Mouse (Mus musculus): ENCODE data around the gene Olfr157. TPM values are rescaled to one million over a fixed set of nuclear protein-coding genes. Genes with fewer than 3 reads are reported as not detected.
"Not testable (repeated sequence)": the region's sequence is repeated elsewhere in the genome, so short reads cannot be mapped to it uniquely, and the experiment has no call there.

Gene Olfr157
- total RNA-seq, 4 experiments from 2014 or later: not detected

- DNase-seq: not testable (repeated sequence)
Measured at GRCm38 (mm10) chr4:43795844-43796243, 44.2 kb downstream of the Olfr157 start.

DNA sequence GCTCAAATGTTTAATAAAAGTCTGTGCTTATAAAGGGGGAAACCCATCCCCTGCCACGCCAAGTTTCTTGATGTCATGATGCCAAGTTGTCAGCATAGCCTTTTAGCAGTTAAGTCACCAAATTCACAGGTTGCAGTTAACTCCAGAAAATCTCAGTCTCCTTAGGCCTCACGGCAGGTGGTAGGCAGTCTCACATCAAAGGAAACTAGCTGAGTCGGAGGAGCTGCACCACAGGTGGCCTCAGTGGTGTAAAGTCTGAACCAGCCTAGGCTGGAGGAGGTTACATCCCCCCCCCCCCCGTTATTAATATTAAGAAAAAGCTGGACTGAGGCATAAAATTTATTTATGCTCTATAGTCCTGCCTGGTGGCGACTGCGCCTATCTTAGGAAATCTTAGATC, 44.7 kb downstream of the Olfr157 start:
- no peak for DNase-seq

Other genes with a start within 250 kb of the Olfr157 start
- 10 to 100 TPM; 29.6 to 78.6 (median 54.0) TPM for gene Npr2, start 208.3 kb downstream of the Olfr157 start, total RNA-seq (2022)
- 1 to 10 TPM in 3 of 4 experiments, under 1 TPM in 1; 0.58 to 2.3 (median 1.4) TPM for gene Spag8, start 186.6 kb downstream of the Olfr157 start, total RNA-seq (2022)
- gene Hint2, start 183.7 kb downstream of the Olfr157 start, total RNA-seq (2022): 100 to 1,000 TPM in 1 of 4 experiments, 10 to 100 TPM in 3; 80.8 to 112 (median 97.8) TPM
- 10 to 100 TPM in 2 of 4 experiments, 1 to 10 TPM in 2; 6.0 to 10.9 (median 8.3) TPM for gene Tmem8b, start 171.2 kb downstream of the Olfr157 start, total RNA-seq (2022)
- gene Fam221b, start 171.1 kb downstream of the Olfr157 start, total RNA-seq (2022): under 1 TPM; 0.14 to 0.67 (median 0.41) TPM
- not detected for gene Olfr70, start 139.4 kb downstream of the Olfr157 start, total RNA-seq (2022)
- gene Olfr71, start 129.9 kb downstream of the Olfr157 start, total RNA-seq (2022): not detected
- gene Hrct1, start 113.0 kb downstream of the Olfr157 start, total RNA-seq (2022): 1 to 10 TPM; 1.4 to 4.8 (median 2.6) TPM
- gene Spaar, start 110.2 kb downstream of the Olfr157 start, total RNA-seq (2022): 1 to 10 TPM; 1.6 to 2.3 (median 1.9) TPM
- gene Olfr159, start 69.2 kb downstream of the Olfr157 start, total RNA-seq (2022): not detected
- not detected for gene Olfr156, start 16.3 kb downstream of the Olfr157 start, total RNA-seq (2022)
- not detected for gene Olfr155, start 11.4 kb upstream of the Olfr157 start, total RNA-seq (2022)
- gene Reck, start 35.3 kb upstream of the Olfr157 start, total RNA-seq (2022): 10 to 100 TPM; 21.6 to 45.0 (median 32.0) TPM
- 1 to 10 TPM; 1.8 to 3.1 (median 2.0) TPM for gene Glipr2, start 117.2 kb upstream of the Olfr157 start, total RNA-seq (2022)
- gene Ccin, start 143.3 kb upstream of the Olfr157 start, total RNA-seq (2022): not detected
- 100 to 1,000 TPM; 165 to 181 (median 177) TPM for gene Clta, start 164.3 kb upstream of the Olfr157 start, total RNA-seq (2022)
- gene Gne, start 244.0 kb upstream of the Olfr157 start, total RNA-seq (2022): 10 to 100 TPM; 38.9 to 51.1 (median 45.4) TPM